Mouse (Mus musculus) cerebellum, adult 11-12 months (tissue): ENCODE measurements around the gene 3110001I22Rik.
A peak's percentile ranks its signal among the peaks of the same experiment; 100 is the strongest.
"Not testable (repeated sequence)": the region's sequence is repeated elsewhere in the genome, so short reads cannot be mapped to it uniquely, and the experiment has no call there.

Experiments
- DNase-seq: peaks from one replicate; pipeline ENCODE4 v3.0.0; 2022

The 3110001I22Rik gene

GRCm38 (mm10) chr16:13671685-13672385, at the start of gene 3110001I22Rik, which contains the start of gene Bfar:
3110001I22Rik (plus strand) TSS chr16:13671929.
Bfar (plus strand) TSS chr16:13671858.
- DNase-seq, result peak; percentile 94

- no peak for DNase-seq
These were observed 43.4 kb upstream of the 3110001I22Rik start for GRCm38 (mm10) chr16:13628345-13628744.

- not testable (repeated sequence) for DNase-seq
These were observed 33.5 kb upstream of the 3110001I22Rik start for GRCm38 (mm10) chr16:13638198-13638597.

- DNase-seq, result no peak
These were observed 32.2 kb upstream of the 3110001I22Rik start for GRCm38 (mm10) chr16:13639508-13639907.

- no peak for DNase-seq
These were observed 31.7 kb upstream of the 3110001I22Rik start for GRCm38 (mm10) chr16:13640064-13640463.

- no peak for DNase-seq
These were observed 27.3 kb upstream of the 3110001I22Rik start for GRCm38 (mm10) chr16:13644474-13644873.

GRCm38 (mm10) chr16:13645930-13646329, 25.8 kb upstream of the 3110001I22Rik start:
- DNase-seq, result no peak

- DNase-seq, result no peak
These were observed 12.8 kb upstream of the 3110001I22Rik start for GRCm38 (mm10) chr16:13658886-13659285.

GRCm38 (mm10) chr16:13660736-13661135, 11.0 kb upstream of the 3110001I22Rik start:
- no peak for DNase-seq

- peak; percentile 94 for DNase-seq
These were observed 3.8 kb upstream of the 3110001I22Rik start, which contains the start of gene Parn for GRCm38 (mm10) chr16:13667878-13668343. Parn (minus strand) TSS chr16:13668170.

GRCm38 (mm10) chr16:13668402-13669108, 3.2 kb upstream of the 3110001I22Rik start:
- DNase-seq, result peak; percentile 45

- DNase-seq, result no peak
These were observed 2.4 kb upstream of the 3110001I22Rik start for GRCm38 (mm10) chr16:13669282-13669681.

GRCm38 (mm10) chr16:13670896-13671295, 833 bp upstream of the 3110001I22Rik start:
- DNase-seq, result not testable (repeated sequence)

GRCm38 (mm10) chr16:13672386-13672898, 713 bp downstream of the 3110001I22Rik start:
- peak; percentile 59 for DNase-seq

- DNase-seq, result no peak
These were observed 1.4 kb downstream of the 3110001I22Rik start for GRCm38 (mm10) chr16:13673114-13673513.

- DNase-seq, result no peak
These were observed 2.8 kb downstream of the 3110001I22Rik start for GRCm38 (mm10) chr16:13674511-13674910.

GRCm38 (mm10) chr16:13678601-13679319, 7.0 kb downstream of the 3110001I22Rik start:
- no peak for DNase-seq

- DNase-seq, result no peak
These were observed 27.3 kb downstream of the 3110001I22Rik start for GRCm38 (mm10) chr16:13698998-13699397.

- DNase-seq, result peak; percentile 6
These were observed 30.5 kb downstream of the 3110001I22Rik start for GRCm38 (mm10) chr16:13702184-13702583.

- no peak for DNase-seq
These were observed 32.9 kb downstream of the 3110001I22Rik start for GRCm38 (mm10) chr16:13704676-13705075.

- DNase-seq, result no peak
These were observed 43.2 kb downstream of the 3110001I22Rik start for GRCm38 (mm10) chr16:13714910-13715309.

GRCm38 (mm10) chr16:13716821-13717553, 45.3 kb downstream of the 3110001I22Rik start:
- DNase-seq, result no peak
